ENCODE assay signal across 7 mouse cellular contexts in the genomic region with DNA sequence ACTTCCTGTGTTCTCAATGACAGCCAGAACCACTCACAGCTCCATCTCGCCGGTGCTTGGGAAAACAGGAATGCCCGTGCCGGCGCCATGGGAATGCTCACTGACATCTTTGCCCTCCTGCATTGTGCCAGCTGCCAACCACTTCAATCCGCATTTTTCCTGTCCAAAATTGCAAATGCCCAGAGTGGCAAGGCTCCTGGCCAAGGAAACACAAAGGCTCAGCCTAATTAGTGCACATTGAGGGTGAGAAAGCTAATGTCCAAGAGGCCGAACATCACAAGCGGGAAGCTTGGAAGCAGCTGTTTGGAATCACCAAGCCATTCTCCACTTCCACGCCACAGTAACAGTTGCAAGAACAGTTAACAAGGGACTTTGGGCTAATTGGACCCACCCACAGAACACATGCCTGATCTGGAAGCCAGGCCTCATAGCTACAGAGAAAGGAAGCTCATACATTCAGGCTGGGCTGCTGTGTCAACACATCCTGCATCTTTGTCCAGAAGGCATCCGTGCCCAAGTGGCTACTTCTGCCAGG.
A peak's percentile ranks its signal among the peaks of the same experiment; 100 is the strongest.
DNase-seq lines count a peak whose midpoint lies in the region; ATAC-seq lines count a peak whose summit lies in the region.

No protein-coding gene starts in this region.

- peaks cover 23% of the 10 kb centered on the region for H3K4me1 ChIP-seq in hindbrain, embryonic 14.5 days (replicated peaks; ENCODE audit: control insufficient read depth, insufficient read depth, low read length)

- no peaks in the 10 kb centered on the region for H3K36me3 ChIP-seq in hindbrain, embryonic 14.5 days (replicated peaks; ENCODE audit: control insufficient read depth, insufficient read depth)

- WGBS in hindbrain, embryonic 14.5 days = 49% methylated on average over 10 of the region's 10 CpGs

- peak; percentile 89 for ATAC-seq in hindbrain, embryonic 14.5 days (ENCODE audit: low FRiP score)
- ATAC-seq in activated CD4-positive, CD25-positive, alpha-beta regulatory T cell, adult 4 months = no peak

- no peak overlapping the region for H3K4me3 ChIP-seq in hindbrain, embryonic 14.5 days (replicated peaks; ENCODE audit: low read length)

- DNase-seq in lung, postnatal 36 days = peak; percentile 18
- DNase-seq in lung, postnatal 25 days (ENCODE audit: low spot score) = no peak
- DNase-seq in hindbrain, embryonic 14.5 days (ENCODE audit: low spot score) = peak; percentile 70
- peak; percentile 17 to 27 for DNase-seq in layer of hippocampus, postnatal 25 days (ENCODE audit: extremely low spot score in 1 of 2, low spot score in 1 of 2)
- DNase-seq in retina, postnatal 1 day = peak; percentile 75
- DNase-seq in adrenal gland, postnatal 4 days (ENCODE audit: low spot score in 2 of 2) = no peak

- no peaks in the 10 kb centered on the region for H3K27me3 ChIP-seq in hindbrain, embryonic 14.5 days (ENCODE audit: control insufficient read depth, insufficient read depth, low read length)

- peak overlapping the region; percentile 41 for H3K27ac ChIP-seq in hindbrain, embryonic 14.5 days

- no peaks in the 10 kb centered on the region for H3K9me3 ChIP-seq in hindbrain, embryonic 14.5 days (ENCODE audit: control insufficient read depth, low read length)

- H3K4me2 ChIP-seq in hindbrain, embryonic 14.5 days (replicated peaks) = no peak overlapping the region

- no peak overlapping the region for H3K9ac ChIP-seq in hindbrain, embryonic 14.5 days

Comparison
In these comparisons a context has a peak if more than half of its experiments do, and no peak if none do; other contexts are left out.
1. DNase-seq: peak in lung, postnatal 36 days (single experiment), hindbrain, embryonic 14.5 days (single experiment), layer of hippocampus, postnatal 25 days (2 of 2) and retina, postnatal 1 day (single experiment); none in lung, postnatal 25 days (single experiment) and adrenal gland, postnatal 4 days (0 of 2).